Mouse (Mus musculus) CD4-positive naive resting alpha-beta T cell, adult 76 days (primary cell): ENCODE results near the gene Olfr1229. TPM values are rescaled to one million over a fixed set of nuclear protein-coding genes. Genes with fewer than 3 reads are reported as not detected.

Experiments
- total RNA-seq: library from RNA; stranded (reverse); gene quantifications from one replicate; pipeline ENCODE4 v1.2.4, GENCODE M21; 2023

The Olfr1229 gene
- total RNA-seq = not detected

GRCm38 (mm10) chr2:89287914-89288313 lies at the start of gene Olfr1229:
Gene Olfr1229 (minus strand): TSS chr2:89288014.

GRCm38 (mm10) chr2:89329575-89329974 lies 41.8 kb upstream of the Olfr1229 start, which contains the start of gene Olfr1232:
Gene Olfr1232 (minus strand): TSS chr2:89329675.

GRCm38 (mm10) chr2:89306974-89307373 lies 19.2 kb upstream of the Olfr1229 start, which contains the start of gene Olfr1231:
Gene Olfr1231 (minus strand): TSS chr2:89307074.

GRCm38 (mm10) chr2:89297168-89297567 lies 9.4 kb upstream of the Olfr1229 start, which contains the start of gene Olfr1230:
Gene Olfr1230 (minus strand): TSS chr2:89297268.

GRCm38 (mm10) chr2:89253962-89254361 lies 33.9 kb downstream of the Olfr1229 start, which contains the start of gene Olfr1228:
Gene Olfr1228 (minus strand): TSS chr2:89254062.

Other genes with a start within 250 kb of the Olfr1229 start
- gene Olfr1218, start 226.8 kb downstream of the Olfr1229 start, total RNA-seq = not detected
- gene Olfr1219, start 204.5 kb downstream of the Olfr1229 start, total RNA-seq = not detected
- not detected for gene Olfr1220, start 181.2 kb downstream of the Olfr1229 start, total RNA-seq
- gene Olfr1221, start 170.7 kb downstream of the Olfr1229 start, total RNA-seq = not detected
- gene Olfr1222, start 155.0 kb downstream of the Olfr1229 start, total RNA-seq = not detected
- gene Olfr1223, start 136.5 kb downstream of the Olfr1229 start, total RNA-seq = not detected
- gene Olfr1224-ps1, start 123.9 kb downstream of the Olfr1229 start, total RNA-seq = not detected
- not detected for gene Olfr1225, start 113.3 kb downstream of the Olfr1229 start, total RNA-seq
- gene Olfr1226, start 88.0 kb downstream of the Olfr1229 start, total RNA-seq = not detected
- gene Olfr1228, start 34.0 kb downstream of the Olfr1229 start, total RNA-seq = not detected
- not detected for gene Olfr1230, start 9.3 kb upstream of the Olfr1229 start, total RNA-seq
- not detected for gene Olfr1231, start 19.1 kb upstream of the Olfr1229 start, total RNA-seq
- gene Olfr1232, start 41.7 kb upstream of the Olfr1229 start, total RNA-seq = not detected
- gene Olfr1233, start 54.4 kb upstream of the Olfr1229 start, total RNA-seq = not detected
- gene Olfr1234, start 76.9 kb upstream of the Olfr1229 start, total RNA-seq = not detected
- not detected for gene Olfr1238, start 121.7 kb upstream of the Olfr1229 start, total RNA-seq
- gene Olfr1239, start 132.4 kb upstream of the Olfr1229 start, total RNA-seq = not detected
- gene Olfr1240, start 155.0 kb upstream of the Olfr1229 start, total RNA-seq = not detected
- gene Olfr1241, start 199.1 kb upstream of the Olfr1229 start, total RNA-seq = not detected
- gene Olfr1242, start 210.3 kb upstream of the Olfr1229 start, total RNA-seq = not detected
- not detected for gene Olfr1243, start 243.5 kb upstream of the Olfr1229 start, total RNA-seq